Mouse (Mus musculus) neural tube, embryonic 11.5 days (tissue): Measurements from ENCODE around the gene Alx3. TPM values are rescaled to one million over a fixed set of nuclear protein-coding genes. Genes with fewer than 3 reads are reported as not detected.

Experiments
- polyA plus RNA-seq: library from polyadenylated mRNA; unstranded; fragments of >200 nt; fragmentation: Nextera tagmentation; extraction: Ambion mirVana; gene quantifications from 2 replicates; pipeline ENCODE4 v1.2.1, GENCODE M21; 2014

Gene Alx3
- polyA plus RNA-seq, 1 experiment from 2014 or later = 0.88 TPM

Other genes starting within 250 kb of the Alx3 start
- gene Kcnc4, start 135.5 kb upstream of the Alx3 start, polyA plus RNA-seq = 0.05 and 0.58 TPM in 2 replicates
- 2.6 and 3.6 TPM in 2 replicates for gene Slc6a17, start 77.0 kb upstream of the Alx3 start, polyA plus RNA-seq
- gene Ubl4b, start 40.0 kb upstream of the Alx3 start, polyA plus RNA-seq = not detected in 2 replicates
- gene Gm10961, start 36.3 kb downstream of the Alx3 start, polyA plus RNA-seq = not detected in 2 replicates
- 101 and 108 TPM in 2 replicates for gene Strip1, start 36.7 kb downstream of the Alx3 start, polyA plus RNA-seq
- 124 and 127 TPM in 2 replicates for gene Ahcyl1, start 101.5 kb downstream of the Alx3 start, polyA plus RNA-seq
- gene Csf1, start 165.4 kb downstream of the Alx3 start, polyA plus RNA-seq = 5.6 and 6.0 TPM in 2 replicates